Mouse (Mus musculus) embryonic facial prominence, embryonic 12.5 days (tissue): ENCODE measurements around the gene Slc36a1. TPM values are rescaled to one million over a fixed set of nuclear protein-coding genes. Genes with fewer than 3 reads are reported as not detected.
A peak's percentile ranks its signal among the peaks of the same experiment; 100 is the strongest.

Experiments
- ATAC-seq: fragments of 200-750 bp; cut with Nextera tagmentation; 2 replicates; pipeline ENCODE4 v1.8.0; 2017; ENCODE audit not compliant: insufficient number of reproducible peaks, insufficient read depth, low FRiP score, low TSS enrichment
- H3K27ac ChIP-seq: fragments of 300-500 bp; sonication (generic); 2 replicates; pipeline ENCODE4 v1.5.1; 2016; ENCODE audit warnings: mild to moderate bottlenecking
- H3K27me3 ChIP-seq: fragments of 300-500 bp; sonication (generic); 2 replicates; pipeline ENCODE4 v1.6.1; 2016; ENCODE audit warnings: mild to moderate bottlenecking, moderate library complexity
- H3K36me3 ChIP-seq: fragments of 300-500 bp; sonication (generic); 2 replicates; pipeline ENCODE4 v1.6.1; 2016; ENCODE audit warnings: mild to moderate bottlenecking
- H3K4me1 ChIP-seq: fragments of 300-500 bp; sonication (generic); 2 replicates; pipeline ENCODE4 v1.6.1; 2016
- H3K4me2 ChIP-seq: fragments of 300-500 bp; sonication (generic); replicated peaks from 2 replicates; pipeline ENCODE4 v1.6.1; 2016; ENCODE audit warnings: mild to moderate bottlenecking, moderate library complexity
- H3K4me3 ChIP-seq: fragments of 300-500 bp; sonication (generic); 2 replicates; pipeline ENCODE4 v1.5.1; 2016; ENCODE audit warnings: mild to moderate bottlenecking
- H3K9ac ChIP-seq: fragments of 300-500 bp; sonication (generic); 2 replicates; pipeline ENCODE4 v1.6.1; 2016; ENCODE audit warnings: mild to moderate bottlenecking, moderate library complexity
- H3K9me3 ChIP-seq: fragments of 300-500 bp; sonication (generic); 2 replicates; pipeline ENCODE4 v1.6.1; 2016; ENCODE audit warnings: mild to moderate bottlenecking, moderate library complexity
- WGBS: fragments of 180-500 bp; shearing (Covaris S2); methylation state at CpG from one replicate; pipeline ENCODE4 v1.1.7; 2016; 5-methylcytosine and 5-hydroxymethylcytosine counted together
- polyA plus RNA-seq: library from polyadenylated mRNA; unstranded; fragments of >200 nt; fragmentation: Nextera tagmentation; extraction: Ambion mirVana; gene quantifications from 2 replicates; pipeline ENCODE4 v1.2.1, GENCODE M21; 2016

Slc36a1 gene
- polyA plus RNA-seq, 1 experiment from 2014 or later, result 1.7 TPM

DNA sequence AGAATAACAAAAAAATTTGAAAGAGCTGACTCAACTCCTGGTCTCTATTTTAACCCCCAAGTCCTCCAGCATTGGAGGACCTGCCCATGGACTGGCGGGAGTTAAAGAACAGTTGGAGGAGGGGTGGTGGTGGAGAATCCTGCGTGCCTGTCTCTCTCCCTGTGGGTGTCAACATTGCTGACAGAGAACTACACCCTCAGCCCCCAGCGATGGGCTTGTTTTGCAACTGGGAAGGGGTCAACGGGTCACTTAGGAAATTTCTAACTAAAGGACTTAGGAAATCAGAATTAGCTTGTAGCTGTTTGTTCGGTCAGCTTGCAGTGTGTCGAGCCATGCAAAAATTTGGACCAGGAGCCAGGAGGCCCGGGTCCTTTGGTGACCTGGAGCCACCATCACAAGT lies 21.0 kb upstream of the Slc36a1 start:
- H3K36me3 ChIP-seq, result no peaks in the 10 kb centered on the region

DNA sequence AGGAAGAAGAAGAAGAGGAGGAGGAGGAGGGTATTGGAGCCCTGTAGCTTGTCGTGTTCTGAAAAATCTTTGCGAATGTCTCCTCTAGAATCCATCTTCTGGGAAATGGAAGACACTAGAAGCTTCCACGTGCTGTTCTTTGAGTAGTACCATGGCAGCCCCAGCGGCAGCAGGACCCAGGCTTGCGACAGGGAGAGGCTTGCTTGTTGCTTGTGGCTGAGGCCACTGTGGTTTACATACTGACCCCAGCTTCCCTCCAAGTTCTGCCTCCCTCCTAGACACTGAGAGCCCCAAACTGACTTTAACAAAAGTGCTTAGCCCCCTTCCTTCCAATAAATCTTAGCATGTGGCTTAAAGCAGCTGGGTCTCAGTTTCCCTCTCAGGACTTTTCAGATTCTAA lies 19.9 kb upstream of the Slc36a1 start:
- Histone ChIP-seq H3K9me3 (no peaks in the 10 kb centered on the region), H3K4me2 (no peak overlapping the region), H3K9ac (no peak overlapping the region), H3K4me1 (no peaks in the 10 kb centered on the region), H3K36me3 (no peaks in the 10 kb centered on the region), H3K27me3 (no peaks in the 10 kb centered on the region), H3K27ac (no peak overlapping the region), H3K4me3 (no peak overlapping the region)
- 75% methylated on average over 5 of the region's 5 CpGs for WGBS
- no peak for ATAC-seq

More for the DNA sequence above, 21.0 kb upstream of the Slc36a1 start:
- 35% methylated on average over 7 of the region's 7 CpGs for WGBS
- Histone ChIP-seq H3K9me3 (no peaks in the 10 kb centered on the region), H3K4me1 (no peaks in the 10 kb centered on the region), H3K27ac (no peak overlapping the region), H3K4me3 (no peak overlapping the region), H3K4me2 (no peak overlapping the region), H3K27me3 (no peaks in the 10 kb centered on the region), H3K9ac (no peak overlapping the region)
- ATAC-seq, result no peak

GRCm38 (mm10) chr11:55184733-55185291 lies 19.3 kb upstream of the Slc36a1 start, which contains the start of gene Slc36a2:
Gene Slc36a2 (minus strand): TSS chr11:55185077.
- ATAC-seq, result no peak
- 31% methylated on average over 10 of the region's 10 CpGs for WGBS

GRCm38 (mm10) chr11:55187292-55187691 lies 16.9 kb upstream of the Slc36a1 start:
- 67% methylated on average over 4 of the region's 4 CpGs for WGBS
- Histone ChIP-seq H3K27me3 (no peaks in the 10 kb centered on the region), H3K27ac (no peak overlapping the region), H3K4me2 (no peak overlapping the region), H3K9ac (no peak overlapping the region), H3K9me3 (no peaks in the 10 kb centered on the region), H3K4me3 (no peak overlapping the region), H3K36me3 (no peaks in the 10 kb centered on the region), H3K4me1 (no peaks in the 10 kb centered on the region)
- no peak for ATAC-seq

More at GRCm38 (mm10) chr11:55184733-55185291, 19.3 kb upstream of the Slc36a1 start, which contains the start of gene Slc36a2:
- Histone ChIP-seq H3K9ac (no peak within 1 kb of the TSS), H3K27ac (no peak within 1 kb of the TSS), H3K27me3 (no peaks in the 10 kb centered on the region), H3K4me1 (no peaks in the 10 kb centered on the region), H3K9me3 (no peaks in the 10 kb centered on the region), H3K4me3 (no peak within 1 kb of the TSS), H3K36me3 (no peaks in the 10 kb centered on the region), H3K4me2 (no peak within 1 kb of the TSS)

DNA sequence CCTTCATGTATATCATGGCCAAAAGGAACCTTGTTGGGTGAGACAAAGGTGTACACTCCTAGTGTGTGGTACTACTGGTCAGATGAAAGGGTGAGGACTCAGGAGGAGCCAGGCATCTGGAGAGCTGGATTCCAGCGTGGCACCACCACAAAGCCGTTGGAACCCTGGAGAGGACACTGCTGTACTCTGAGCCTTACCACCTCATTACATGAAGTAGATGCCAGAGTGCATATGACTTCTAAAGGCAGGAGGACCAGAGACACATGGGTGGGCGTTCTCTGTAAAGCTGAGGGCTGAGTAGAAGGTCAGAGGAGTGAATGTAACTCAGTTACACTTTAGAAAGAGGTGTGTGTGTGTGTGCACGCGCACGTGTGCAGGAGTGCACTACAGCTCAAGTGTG lies 16.4 kb upstream of the Slc36a1 start:
- Histone ChIP-seq H3K4me3 (no peak overlapping the region), H3K27me3 (no peaks in the 10 kb centered on the region), H3K27ac (no peak overlapping the region), H3K4me1 (no peaks in the 10 kb centered on the region), H3K9ac (no peak overlapping the region), H3K36me3 (no peaks in the 10 kb centered on the region), H3K4me2 (no peak overlapping the region), H3K9me3 (no peaks in the 10 kb centered on the region)
- WGBS, result 88% methylated on average over 6 of the region's 6 CpGs
- ATAC-seq, result no peak

DNA sequence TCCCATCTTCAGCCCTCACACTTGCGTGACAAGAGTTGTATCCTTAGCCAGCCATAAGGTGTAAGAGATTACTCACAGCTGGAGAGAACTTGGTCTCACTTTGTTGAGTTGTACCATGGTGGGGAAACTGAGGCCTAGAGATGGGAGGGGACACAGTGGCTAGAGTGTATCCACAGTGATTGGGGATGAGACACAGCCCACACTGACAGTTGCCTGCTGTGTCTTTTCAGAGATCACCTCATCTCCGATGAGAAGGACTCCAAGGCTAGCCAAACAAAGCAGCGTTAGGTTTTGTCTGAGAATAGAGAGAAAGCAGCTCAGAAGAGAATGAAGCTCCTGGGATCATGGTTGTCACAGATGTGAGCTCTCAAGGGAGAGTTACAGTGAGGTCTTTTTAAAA lies 13.9 kb upstream of the Slc36a1 start:
- no peaks in the 10 kb centered on the region for H3K27me3 ChIP-seq
- no peaks in the 10 kb centered on the region for H3K36me3 ChIP-seq
- no peak overlapping the region for H3K4me2 ChIP-seq
- no peaks in the 10 kb centered on the region for H3K4me1 ChIP-seq
- no peak for ATAC-seq
- no peak overlapping the region for H3K4me3 ChIP-seq
- no peak overlapping the region for H3K9ac ChIP-seq
- WGBS, result 90% methylated on average over 3 of the region's 3 CpGs
- no peaks in the 10 kb centered on the region for H3K9me3 ChIP-seq
- H3K27ac ChIP-seq, result no peak overlapping the region

- H3K36me3 ChIP-seq, result no peaks in the 10 kb centered on the region
- no peaks in the 10 kb centered on the region for H3K27me3 ChIP-seq
- no peak overlapping the region for H3K27ac ChIP-seq
- H3K9me3 ChIP-seq, result no peaks in the 10 kb centered on the region
- ATAC-seq, result no peak
- no peak overlapping the region for H3K9ac ChIP-seq
- no peaks in the 10 kb centered on the region for H3K4me1 ChIP-seq
- H3K4me2 ChIP-seq, result no peak overlapping the region
- WGBS, result 67% methylated on average over 6 of the region's 6 CpGs
- no peak overlapping the region for H3K4me3 ChIP-seq
Observed at GRCm38 (mm10) chr11:55197086-55197485, 7.1 kb upstream of the Slc36a1 start.

DNA sequence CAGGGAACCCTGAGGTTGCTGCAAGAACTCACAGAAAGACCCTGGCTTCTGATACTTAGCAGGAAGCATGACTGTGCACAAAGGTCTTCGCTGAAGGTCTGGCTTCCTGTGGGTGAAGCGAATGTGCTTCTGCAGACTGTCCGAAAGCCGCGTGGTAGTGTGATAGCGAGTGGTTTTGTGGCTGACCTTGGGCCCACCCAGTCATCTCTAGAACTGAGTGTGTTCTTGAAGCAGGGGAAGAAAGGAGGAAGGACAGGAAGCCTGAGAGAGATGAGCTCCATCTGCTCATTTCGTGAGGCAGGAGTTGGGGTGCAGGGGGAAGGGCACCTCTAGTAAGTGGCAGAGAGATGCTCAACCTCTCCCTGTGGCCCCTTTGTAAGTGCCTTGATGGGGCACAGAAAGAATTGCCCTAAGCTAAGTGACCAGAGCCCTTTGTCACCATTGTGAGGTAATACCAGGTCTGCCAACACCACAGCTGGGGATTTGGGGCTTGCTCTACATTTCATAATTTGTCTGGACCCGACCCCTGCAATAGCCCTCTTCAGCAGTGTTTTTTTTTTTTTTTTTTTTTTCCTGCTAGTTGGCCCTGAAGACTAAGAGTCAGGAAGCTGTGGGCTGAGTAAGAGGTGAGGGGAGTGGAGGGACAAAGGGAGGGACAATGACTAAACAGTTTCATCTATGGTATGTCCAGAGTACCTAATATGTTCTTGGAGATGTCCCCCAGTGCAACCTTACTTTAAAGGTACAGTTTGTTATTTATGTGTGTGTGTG lies 6.2 kb upstream of the Slc36a1 start:
- Histone ChIP-seq H3K4me3 (no peak overlapping the region), H3K27me3 (0 out of 2 replicates have a peak, but pooled peaks cover 3% of the 10 kb centered on the region), H3K4me2 (no peak overlapping the region), H3K9ac (no peak overlapping the region), H3K36me3 (no peaks in the 10 kb centered on the region), H3K27ac (no peak overlapping the region), H3K4me1 (no peaks in the 10 kb centered on the region), H3K9me3 (no peaks in the 10 kb centered on the region)
- ATAC-seq, result no peak
- 79% methylated on average over 8 of the region's 8 CpGs for WGBS

- Histone ChIP-seq H3K27me3 (0 out of 2 replicates have a peak, but pooled peaks cover 3% of the 10 kb centered on the region), H3K4me1 (peaks cover 20% of the 10 kb centered on the region), H3K4me2 (peak overlapping the region; percentile 98), H3K9ac (peak overlapping the region; percentile 82), H3K9me3 (no peaks in the 10 kb centered on the region), H3K36me3 (no peaks in the 10 kb centered on the region), H3K27ac (no peak overlapping the region), H3K4me3 (peak overlapping the region; percentile 78)
- WGBS, result 10% methylated on average over 17 of the region's 17 CpGs
- no peak; the same call in 1 of the 2 replicates for ATAC-seq
Observed at GRCm38 (mm10) chr11:55204602-55205001, 452 bp downstream of the Slc36a1 start.

DNA sequence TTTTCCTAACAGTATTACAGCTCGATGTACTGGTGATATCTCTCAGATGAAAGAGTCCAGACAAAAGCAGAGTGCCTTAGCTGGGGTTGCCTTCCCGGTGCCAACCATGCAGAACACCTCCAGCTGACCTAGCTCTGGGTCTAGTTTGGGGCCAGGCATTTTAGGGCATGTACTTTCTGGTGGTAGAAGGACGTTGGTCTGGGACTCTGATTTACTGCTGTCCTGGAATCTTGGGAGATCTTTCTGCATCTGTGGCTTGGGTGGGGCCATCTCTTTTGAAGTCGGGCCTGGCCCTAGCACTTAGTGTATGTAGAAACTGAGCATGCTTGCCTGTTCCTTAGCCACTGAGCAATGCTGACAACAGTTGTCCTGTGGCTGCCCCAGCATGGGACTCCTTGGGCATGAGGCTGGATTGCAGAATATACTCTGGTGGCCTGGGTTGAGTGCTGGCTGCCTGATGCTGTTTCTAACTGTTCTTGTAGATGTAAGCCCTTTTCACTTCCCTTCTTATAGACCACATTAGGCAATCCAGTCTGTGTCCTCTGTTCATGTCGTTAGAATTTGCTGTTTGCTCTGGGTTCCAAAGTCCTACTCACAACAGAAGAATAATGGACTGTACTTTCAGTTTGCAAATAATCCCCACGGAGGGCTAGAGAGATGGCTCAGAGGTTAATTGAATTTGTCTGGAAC lies 4.0 kb downstream of the Slc36a1 start:
- H3K4me2 ChIP-seq, result no peak overlapping the region
- no peaks in the 10 kb centered on the region for H3K9me3 ChIP-seq
- WGBS, result 59% methylated on average over 6 of the region's 6 CpGs
- H3K4me1 ChIP-seq, result peaks cover 24% of the 10 kb centered on the region
- no peak overlapping the region for H3K4me3 ChIP-seq
- no peaks in the 10 kb centered on the region for H3K27me3 ChIP-seq
- no peak overlapping the region for H3K27ac ChIP-seq
- ATAC-seq, result no peak
- no peak overlapping the region for H3K9ac ChIP-seq
- H3K36me3 ChIP-seq, result no peaks in the 10 kb centered on the region

DNA sequence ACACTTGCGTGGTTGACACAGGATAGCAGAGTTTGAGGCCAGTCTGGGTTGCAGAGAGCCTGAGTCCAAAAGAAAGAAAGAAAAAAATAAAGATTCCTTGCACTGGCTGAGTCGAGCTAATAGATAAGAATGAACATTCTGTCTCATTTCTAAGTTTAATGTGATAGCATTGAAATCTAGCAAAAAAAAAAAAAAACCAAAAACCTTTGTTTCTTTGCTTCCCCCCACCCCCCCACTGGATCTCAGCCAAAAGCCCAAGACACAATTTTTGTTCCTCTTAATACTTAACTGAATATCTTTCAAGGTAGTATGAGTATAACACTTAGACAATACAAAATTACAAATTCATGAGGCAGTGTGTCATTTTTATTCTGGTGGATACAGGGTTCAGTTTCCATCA lies 4.9 kb downstream of the Slc36a1 start:
- no peak overlapping the region for H3K27ac ChIP-seq
- H3K36me3 ChIP-seq, result no peaks in the 10 kb centered on the region
- WGBS, result 56% methylated on average over 2 of the region's 2 CpGs
- no peak overlapping the region for H3K4me2 ChIP-seq
- peaks cover 24% of the 10 kb centered on the region for H3K4me1 ChIP-seq
- no peak overlapping the region for H3K4me3 ChIP-seq
- no peaks in the 10 kb centered on the region for H3K27me3 ChIP-seq
- ATAC-seq, result no peak
- no peaks in the 10 kb centered on the region for H3K9me3 ChIP-seq
- no peak overlapping the region for H3K9ac ChIP-seq
